Mouse (Mus musculus): ENCODE results near the gene Tmem119. TPM values are rescaled to one million over a fixed set of nuclear protein-coding genes. Genes with fewer than 3 reads are reported as not detected.

Tmem119 gene
- polyA plus RNA-seq (2015; fragmentation: Nextera tagmentation; extraction: Ambion mirVana), result 107 and 110 TPM in 2 replicates

DNA sequence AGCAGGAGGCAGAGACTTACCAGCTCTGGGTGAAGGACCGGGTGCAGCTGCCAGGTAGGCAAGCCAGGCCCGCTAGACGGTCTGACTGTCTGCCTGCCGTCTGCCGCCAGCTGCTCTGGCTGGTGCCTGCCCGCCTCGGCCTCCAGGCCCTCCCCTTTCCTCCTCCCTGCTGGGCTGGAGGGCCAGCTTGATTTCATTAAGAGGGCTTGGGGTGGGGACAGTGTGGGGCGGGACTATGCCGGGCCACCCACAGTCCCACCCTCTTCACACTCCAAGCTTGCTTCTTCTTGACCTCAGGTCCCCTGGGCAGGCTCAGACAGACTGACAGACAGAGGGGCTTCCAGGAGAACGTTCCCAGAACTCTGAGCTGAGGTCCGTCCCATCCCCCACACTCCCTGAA lies at the start of gene Tmem119:
TSS of gene Tmem119 (minus strand) at position 237 of the 400 bp plus-strand sequence.
- Histone ChIP-seq H3K4me2 (replicated peaks; ENCODE audit: low read depth, low read length) (peak within 1 kb of the TSS; percentile 46), H3K9me3 (ENCODE audit: low read length) (no peaks in the 10 kb centered on the region), H3K27me3 (replicated peaks; ENCODE audit: insufficient read depth, low read length) (no peaks in the 10 kb centered on the region), H3K4me1 (ENCODE audit: insufficient read depth, low read depth, low read length) (0 out of 2 replicates have a peak, but pooled peaks cover 8% of the 10 kb centered on the region), H3K27ac (ENCODE audit: low read length) (peak within 1 kb of the TSS; percentile 59), H3K4me3 (ENCODE audit: low read depth, low read length) (peak within 1 kb of the TSS; percentile 33), H3K9ac (replicated peaks; ENCODE audit: low read depth) (no peak within 1 kb of the TSS; the same call in 1 of the 2 replicates), H3K36me3 (ENCODE audit: insufficient read depth, low read length) (no peaks in the 10 kb centered on the region)
- TF ChIP-seq CTCF (IDR thresholded peaks at IDR 0.05), result no peak
- no peak; the same call in 1 of the 2 replicates for TF ChIP-seq EP300 (IDR thresholded peaks at IDR 0.05)
- ATAC-seq, result peak; percentile 93
- WGBS, result 0% methylated on average over 11 of the region's 11 CpGs
- peak; percentile 90 for DNase-seq (ENCODE audit: low spot score)

DNA sequence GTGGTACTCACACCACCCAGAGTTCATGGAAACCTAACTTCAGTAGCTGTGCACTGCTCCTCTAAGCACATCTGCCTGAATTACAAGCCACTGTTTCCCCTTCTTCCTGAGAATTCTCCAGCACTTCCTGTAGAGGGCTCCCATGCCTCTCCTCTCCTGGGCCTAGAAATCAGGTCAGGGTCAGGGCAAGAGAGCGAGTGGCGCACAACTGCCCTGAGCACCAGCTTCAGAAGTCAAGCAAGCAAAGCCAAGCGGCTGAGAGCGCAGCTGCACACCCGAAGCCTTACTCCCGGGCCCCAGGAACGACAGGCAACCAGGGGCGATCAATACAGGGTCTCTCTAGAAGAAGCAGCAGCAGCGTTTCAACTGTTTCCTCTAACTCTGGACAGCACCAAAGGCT lies 47.3 kb upstream of the Tmem119 start:
- no peak overlapping the region for H3K4me3 ChIP-seq (ENCODE audit: low read depth, low read length)
- DNase-seq (ENCODE audit: low spot score) (no peak), ATAC-seq (no peak)
- no peak overlapping the region for H3K9ac ChIP-seq (replicated peaks; ENCODE audit: low read depth)
- H3K36me3 ChIP-seq (ENCODE audit: insufficient read depth, low read length), result peaks cover 70% of the 10 kb centered on the region
- no peaks in the 10 kb centered on the region for H3K4me1 ChIP-seq (ENCODE audit: insufficient read depth, low read depth, low read length)
- H3K27ac ChIP-seq (ENCODE audit: low read length), result no peak overlapping the region
- TF ChIP-seq EP300 (IDR thresholded peaks at IDR 0.05) (no peak), CTCF (IDR thresholded peaks at IDR 0.05) (no peak)
- H3K4me2 ChIP-seq (replicated peaks; ENCODE audit: low read depth, low read length), result no peak overlapping the region
- no peaks in the 10 kb centered on the region for H3K9me3 ChIP-seq (ENCODE audit: low read length)
- H3K27me3 ChIP-seq (replicated peaks; ENCODE audit: insufficient read depth, low read length), result no peaks in the 10 kb centered on the region
- WGBS, result 75% methylated on average over 9 of the region's 9 CpGs

DNA sequence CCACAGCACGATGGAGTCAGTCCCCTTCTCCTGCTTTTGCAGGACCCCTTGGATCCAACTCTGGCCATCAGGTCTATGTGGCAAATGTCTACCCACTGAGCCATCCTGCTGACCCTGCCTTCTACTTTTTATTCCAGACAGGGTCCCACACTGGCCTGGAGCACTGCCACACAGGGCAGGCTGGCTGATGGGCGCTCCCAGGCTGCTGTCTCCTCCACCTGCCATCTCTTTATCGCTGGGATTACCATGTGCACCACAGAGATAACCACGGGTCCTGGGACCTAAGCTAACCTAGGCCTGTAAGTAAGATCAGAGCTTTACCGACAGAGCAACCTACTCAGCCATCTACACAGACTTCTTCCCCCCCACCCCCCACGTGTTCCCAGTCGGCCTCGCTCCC lies 46.3 kb upstream of the Tmem119 start:
- DNase-seq (ENCODE audit: low spot score) (no peak), ATAC-seq (no peak)
- Histone ChIP-seq H3K4me1 (ENCODE audit: insufficient read depth, low read depth, low read length) (no peaks in the 10 kb centered on the region), H3K9ac (replicated peaks; ENCODE audit: low read depth) (no peak overlapping the region), H3K4me3 (ENCODE audit: low read depth, low read length) (no peak overlapping the region), H3K4me2 (replicated peaks; ENCODE audit: low read depth, low read length) (no peak overlapping the region), H3K36me3 (ENCODE audit: insufficient read depth, low read length) (peaks cover 78% of the 10 kb centered on the region), H3K9me3 (ENCODE audit: low read length) (no peaks in the 10 kb centered on the region), H3K27ac (ENCODE audit: low read length) (no peak overlapping the region), H3K27me3 (replicated peaks; ENCODE audit: insufficient read depth, low read length) (no peaks in the 10 kb centered on the region)
- TF ChIP-seq EP300 (IDR thresholded peaks at IDR 0.05) (no peak), CTCF (IDR thresholded peaks at IDR 0.05) (no peak)
- 92% methylated on average over 8 of the region's 8 CpGs for WGBS

DNA sequence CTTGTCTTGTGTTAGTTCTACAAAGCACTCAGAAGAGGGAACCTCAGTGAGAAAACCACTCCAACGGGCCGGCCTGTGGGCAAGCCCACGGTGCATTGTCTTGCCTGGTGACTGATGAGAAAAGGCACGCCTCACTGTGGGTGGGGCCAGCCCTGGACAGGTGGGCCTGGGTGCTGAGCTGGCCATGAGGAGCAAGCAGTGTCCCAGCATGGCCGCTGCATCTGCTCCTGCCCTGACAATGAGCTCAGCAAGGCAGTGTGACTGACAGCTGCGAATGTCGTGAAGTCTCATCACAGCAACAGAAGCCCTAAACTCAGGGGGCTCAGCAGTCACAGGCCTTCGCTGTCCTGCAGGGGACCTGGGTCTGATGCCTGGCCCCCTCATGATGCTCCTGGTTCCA lies 45.3 kb upstream of the Tmem119 start:
- Histone ChIP-seq H3K27me3 (replicated peaks; ENCODE audit: insufficient read depth, low read length) (no peaks in the 10 kb centered on the region), H3K9me3 (ENCODE audit: low read length) (no peaks in the 10 kb centered on the region), H3K9ac (replicated peaks; ENCODE audit: low read depth) (no peak overlapping the region), H3K4me3 (ENCODE audit: low read depth, low read length) (no peak overlapping the region), H3K4me2 (replicated peaks; ENCODE audit: low read depth, low read length) (no peak overlapping the region), H3K36me3 (ENCODE audit: insufficient read depth, low read length) (peaks cover 67% of the 10 kb centered on the region), H3K4me1 (ENCODE audit: insufficient read depth, low read depth, low read length) (no peaks in the 10 kb centered on the region), H3K27ac (ENCODE audit: low read length) (no peak overlapping the region)
- TF ChIP-seq CTCF (IDR thresholded peaks at IDR 0.05) (no peak), EP300 (IDR thresholded peaks at IDR 0.05) (no peak)
- DNase-seq (ENCODE audit: low spot score), result no peak
- 81% methylated on average over 8 of the region's 8 CpGs for WGBS
- no peak for ATAC-seq

DNA sequence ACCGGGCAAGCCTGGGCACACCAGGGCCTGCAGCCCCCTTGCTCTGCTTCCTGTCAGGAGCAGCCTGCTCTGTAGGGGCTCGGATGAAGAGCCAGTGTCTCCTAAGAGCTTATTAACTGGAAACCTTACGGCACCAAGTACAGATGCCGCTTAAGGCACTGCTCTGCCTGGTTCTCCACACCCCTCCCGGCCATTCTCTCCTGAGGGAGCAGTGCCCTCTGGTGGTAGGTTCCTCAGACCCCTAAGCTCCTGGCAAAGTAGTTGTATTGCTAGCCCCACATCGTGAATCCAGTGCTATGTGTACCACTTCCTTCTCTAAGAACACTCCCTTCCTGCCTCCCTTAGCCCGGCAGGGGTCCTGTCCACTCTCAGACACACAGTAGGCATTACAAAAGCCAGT lies 44.4 kb upstream of the Tmem119 start:
- Histone ChIP-seq H3K27me3 (replicated peaks; ENCODE audit: insufficient read depth, low read length) (no peaks in the 10 kb centered on the region), H3K9me3 (ENCODE audit: low read length) (no peaks in the 10 kb centered on the region), H3K4me3 (ENCODE audit: low read depth, low read length) (no peak overlapping the region), H3K27ac (ENCODE audit: low read length) (no peak overlapping the region), H3K9ac (replicated peaks; ENCODE audit: low read depth) (no peak overlapping the region), H3K4me2 (replicated peaks; ENCODE audit: low read depth, low read length) (no peak overlapping the region; the same call in 1 of the 2 replicates), H3K36me3 (ENCODE audit: insufficient read depth, low read length) (peaks cover 61% of the 10 kb centered on the region), H3K4me1 (ENCODE audit: insufficient read depth, low read depth, low read length) (no peaks in the 10 kb centered on the region)
- no peak for TF ChIP-seq EP300 (IDR thresholded peaks at IDR 0.05)
- TF ChIP-seq CTCF (IDR thresholded peaks at IDR 0.05), result peak; percentile 80
- ATAC-seq (peak; percentile 59), DNase-seq (ENCODE audit: low spot score) (peak; percentile 70)
- WGBS, result 49% methylated on average over 7 of the region's 7 CpGs

DNA sequence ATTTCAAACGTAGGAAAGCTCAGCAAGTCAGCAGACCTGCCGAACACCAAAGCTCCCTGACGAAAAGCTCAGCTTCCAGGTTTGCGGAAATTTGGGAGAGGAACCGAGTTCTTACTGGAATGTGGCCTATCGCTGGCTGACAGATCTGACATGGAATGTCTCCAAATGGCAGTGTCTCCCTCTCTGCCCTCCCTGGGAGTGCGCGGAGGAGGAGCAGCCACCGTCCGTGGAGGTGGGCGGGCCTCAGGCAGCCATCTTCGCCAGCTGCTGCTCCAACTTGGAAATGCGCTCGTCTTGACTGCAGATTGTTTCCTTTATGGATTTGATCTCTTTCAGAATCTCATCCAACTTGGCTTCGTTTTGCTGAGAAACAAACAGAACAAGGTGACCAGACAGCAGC lies 43.8 kb upstream of the Tmem119 start:
- no peak overlapping the region; the same call in 1 of the 2 replicates for H3K4me2 ChIP-seq (replicated peaks; ENCODE audit: low read depth, low read length)
- H3K4me3 ChIP-seq (ENCODE audit: low read depth, low read length), result no peak overlapping the region
- no peaks in the 10 kb centered on the region for H3K4me1 ChIP-seq (ENCODE audit: insufficient read depth, low read depth, low read length)
- peak; percentile 39 for DNase-seq (ENCODE audit: low spot score)
- H3K9me3 ChIP-seq (ENCODE audit: low read length), result no peaks in the 10 kb centered on the region
- 62% methylated on average over 15 of the region's 15 CpGs for WGBS
- ATAC-seq, result peak; percentile 55
- H3K27ac ChIP-seq (ENCODE audit: low read length), result no peak overlapping the region
- no peak for TF ChIP-seq CTCF (IDR thresholded peaks at IDR 0.05)
- TF ChIP-seq EP300 (IDR thresholded peaks at IDR 0.05), result no peak
- no peak overlapping the region for H3K9ac ChIP-seq (replicated peaks; ENCODE audit: low read depth)
- no peaks in the 10 kb centered on the region for H3K27me3 ChIP-seq (replicated peaks; ENCODE audit: insufficient read depth, low read length)
- peaks cover 55% of the 10 kb centered on the region for H3K36me3 ChIP-seq (ENCODE audit: insufficient read depth, low read length)

DNA sequence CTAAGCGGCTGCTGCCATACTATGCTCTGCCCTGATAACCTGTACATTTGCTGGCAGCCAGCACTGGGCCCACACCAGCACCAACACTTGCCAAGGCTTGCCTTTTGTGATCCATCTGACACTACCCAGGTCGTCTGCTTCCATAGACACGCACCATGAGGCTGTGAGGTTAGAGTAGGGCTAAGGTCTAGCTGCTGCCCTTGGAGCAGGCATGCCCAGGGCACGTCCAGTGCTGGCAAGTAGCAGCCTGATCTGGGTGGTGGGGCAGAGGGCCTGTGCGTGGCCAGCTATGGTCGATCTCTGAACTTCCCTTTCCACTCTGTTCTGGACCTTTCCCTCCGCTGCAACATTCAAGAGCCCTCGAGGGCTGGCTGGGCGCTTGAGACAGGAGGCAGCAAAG lies 42.6 kb upstream of the Tmem119 start:
- no peak for DNase-seq (ENCODE audit: low spot score)
- no peak for ATAC-seq
- H3K4me2 ChIP-seq (replicated peaks; ENCODE audit: low read depth, low read length), result no peak overlapping the region
- no peak overlapping the region for H3K9ac ChIP-seq (replicated peaks; ENCODE audit: low read depth)
- H3K9me3 ChIP-seq (ENCODE audit: low read length), result no peaks in the 10 kb centered on the region
- peaks cover 47% of the 10 kb centered on the region for H3K36me3 ChIP-seq (ENCODE audit: insufficient read depth, low read length)
- no peaks in the 10 kb centered on the region for H3K27me3 ChIP-seq (replicated peaks; ENCODE audit: insufficient read depth, low read length)
- no peak overlapping the region for H3K4me3 ChIP-seq (ENCODE audit: low read depth, low read length)
- H3K4me1 ChIP-seq (ENCODE audit: insufficient read depth, low read depth, low read length), result no peaks in the 10 kb centered on the region
- H3K27ac ChIP-seq (ENCODE audit: low read length), result no peak overlapping the region
- TF ChIP-seq EP300 (IDR thresholded peaks at IDR 0.05), result no peak
- no peak for TF ChIP-seq CTCF (IDR thresholded peaks at IDR 0.05)
- 88% methylated on average over 9 of the region's 9 CpGs for WGBS
